Mouse (Mus musculus) ovary, postnatal 36 days (tissue): Measurements from ENCODE around the gene Xkr7.

ENCODE experiments used
- DNase-seq: peaks from one replicate; pipeline ENCODE4 v3.0.0; 2022; ENCODE audit warnings: low spot score, mixed read lengths

Xkr7 gene

GRCm38 (mm10) chr2:153031126-153032082, at the start of gene Xkr7:
Gene Xkr7 (plus strand): TSS chr2:153031852.
- DNase-seq = no peak

- no peak for DNase-seq
Observed at GRCm38 (mm10) chr2:152985582-152985981, 46.1 kb upstream of the Xkr7 start.

GRCm38 (mm10) chr2:152991529-152991928, 40.1 kb upstream of the Xkr7 start:
- no peak for DNase-seq

- DNase-seq = no peak
Observed at GRCm38 (mm10) chr2:152997046-152997445, 34.6 kb upstream of the Xkr7 start.

- DNase-seq = no peak
Observed at GRCm38 (mm10) chr2:153002492-153003248, 29.0 kb upstream of the Xkr7 start.

GRCm38 (mm10) chr2:153003681-153004338, 27.8 kb upstream of the Xkr7 start:
- DNase-seq = no peak

GRCm38 (mm10) chr2:153005981-153006380, 25.7 kb upstream of the Xkr7 start:
- DNase-seq = no peak

- no peak for DNase-seq
Observed at GRCm38 (mm10) chr2:153009192-153009973, 22.3 kb upstream of the Xkr7 start.

- no peak for DNase-seq
Observed at GRCm38 (mm10) chr2:153013724-153014515, 17.7 kb upstream of the Xkr7 start.

- peak; percentile 94 for DNase-seq
Observed at GRCm38 (mm10) chr2:153014758-153015593, 16.7 kb upstream of the Xkr7 start, which contains the start of gene Pdrg1. Gene Pdrg1 (minus strand): TSS chr2:153015427.

- DNase-seq = no peak
Observed at GRCm38 (mm10) chr2:153015804-153016203, 15.8 kb upstream of the Xkr7 start.

- DNase-seq = no peak
Observed at GRCm38 (mm10) chr2:153016786-153017185, 14.9 kb upstream of the Xkr7 start.

GRCm38 (mm10) chr2:153019355-153019754, 12.3 kb upstream of the Xkr7 start:
- no peak for DNase-seq

- no peak for DNase-seq
Observed at GRCm38 (mm10) chr2:153021163-153021562, 10.5 kb upstream of the Xkr7 start.

- no peak for DNase-seq
Observed at GRCm38 (mm10) chr2:153022855-153023254, 8.8 kb upstream of the Xkr7 start.

GRCm38 (mm10) chr2:153026052-153026451, 5.6 kb upstream of the Xkr7 start:
- DNase-seq = no peak

- DNase-seq = no peak
Observed at GRCm38 (mm10) chr2:153027501-153027900, 4.2 kb upstream of the Xkr7 start.

GRCm38 (mm10) chr2:153030422-153030821, 1.2 kb upstream of the Xkr7 start:
- no peak for DNase-seq

- peak; percentile 88 for DNase-seq
Observed at GRCm38 (mm10) chr2:153032083-153032842, 611 bp downstream of the Xkr7 start.
